Mouse (Mus musculus): ENCODE results near the gene Acacb. TPM values are rescaled to one million over a fixed set of nuclear protein-coding genes. Genes with fewer than 3 reads are reported as not detected.

The Acacb gene
- polyA plus RNA-seq, 1 experiment from 2014 or later = 0.65 TPM

- H3K4me2 ChIP-seq (ENCODE audit: low read depth, low read length) = no peak overlapping the region
- no peak overlapping the region for H3K4me3 ChIP-seq (ENCODE audit: low read depth, low read length)
- no peak overlapping the region for H3K27ac ChIP-seq (ENCODE audit: low read length)
- no peaks in the 10 kb centered on the region for H3K9me3 ChIP-seq (replicated peaks; ENCODE audit: control insufficient read depth, low read length)
- no peaks in the 10 kb centered on the region for H3K4me1 ChIP-seq (ENCODE audit: control insufficient read depth, low read depth, low read length)
- no peaks in the 10 kb centered on the region for H3K36me3 ChIP-seq (ENCODE audit: control insufficient read depth, insufficient read depth)
- ATAC-seq (ENCODE audit: low read depth) = no peak
- H3K9ac ChIP-seq (ENCODE audit: low read depth, low read length) = no peak overlapping the region
- WGBS (ENCODE audit: insufficient replicate concordance) = 61% methylated on average over 12 of the region's 12 CpGs
- H3K27me3 ChIP-seq (ENCODE audit: control insufficient read depth, insufficient read depth, low read depth, low read length) = no peaks in the 10 kb centered on the region
Observed at GRCm38 (mm10) chr5:114152359-114153092, 6.2 kb downstream of the Acacb start.

GRCm38 (mm10) chr5:114153490-114153889 lies 7.2 kb downstream of the Acacb start:
- Histone ChIP-seq H3K36me3 (ENCODE audit: control insufficient read depth, insufficient read depth) (no peaks in the 10 kb centered on the region), H3K9ac (ENCODE audit: low read depth, low read length) (no peak overlapping the region), H3K4me1 (ENCODE audit: control insufficient read depth, low read depth, low read length) (no peaks in the 10 kb centered on the region), H3K4me2 (ENCODE audit: low read depth, low read length) (no peak overlapping the region), H3K27me3 (ENCODE audit: control insufficient read depth, insufficient read depth, low read depth, low read length) (no peaks in the 10 kb centered on the region), H3K4me3 (ENCODE audit: low read depth, low read length) (peak overlapping the region; percentile 25; the same call in 1 of the 2 replicates), H3K27ac (ENCODE audit: low read length) (no peak overlapping the region), H3K9me3 (replicated peaks; ENCODE audit: control insufficient read depth, low read length) (no peaks in the 10 kb centered on the region)
- 13% methylated on average over 12 of the region's 12 CpGs for WGBS (ENCODE audit: insufficient replicate concordance)
- ATAC-seq (ENCODE audit: low read depth) = no peak

- no peaks in the 10 kb centered on the region for H3K9me3 ChIP-seq (replicated peaks; ENCODE audit: control insufficient read depth, low read length)
- WGBS (ENCODE audit: insufficient replicate concordance) = 73% methylated on average over 5 of the region's 5 CpGs
- H3K27ac ChIP-seq (ENCODE audit: low read length) = no peak overlapping the region
- H3K4me3 ChIP-seq (ENCODE audit: low read depth, low read length) = no peak overlapping the region
- H3K4me2 ChIP-seq (ENCODE audit: low read depth, low read length) = no peak overlapping the region
- H3K4me1 ChIP-seq (ENCODE audit: control insufficient read depth, low read depth, low read length) = no peaks in the 10 kb centered on the region
- H3K36me3 ChIP-seq (ENCODE audit: control insufficient read depth, insufficient read depth) = no peaks in the 10 kb centered on the region
- H3K9ac ChIP-seq (ENCODE audit: low read depth, low read length) = no peak overlapping the region
- H3K27me3 ChIP-seq (ENCODE audit: control insufficient read depth, insufficient read depth, low read depth, low read length) = no peaks in the 10 kb centered on the region
- ATAC-seq (ENCODE audit: low read depth) = no peak
Observed at GRCm38 (mm10) chr5:114154765-114155164, 8.4 kb downstream of the Acacb start.

- Histone ChIP-seq H3K4me1 (ENCODE audit: control insufficient read depth, low read depth, low read length) (no peaks in the 10 kb centered on the region), H3K9me3 (replicated peaks; ENCODE audit: control insufficient read depth, low read length) (no peaks in the 10 kb centered on the region), H3K27me3 (ENCODE audit: control insufficient read depth, insufficient read depth, low read depth, low read length) (no peaks in the 10 kb centered on the region), H3K9ac (ENCODE audit: low read depth, low read length) (no peak overlapping the region), H3K4me3 (ENCODE audit: low read depth, low read length) (no peak overlapping the region), H3K36me3 (ENCODE audit: control insufficient read depth, insufficient read depth) (no peaks in the 10 kb centered on the region), H3K27ac (ENCODE audit: low read length) (no peak overlapping the region), H3K4me2 (ENCODE audit: low read depth, low read length) (no peak overlapping the region)
- no peak for ATAC-seq (ENCODE audit: low read depth)
- WGBS (ENCODE audit: insufficient replicate concordance) = 43% methylated on average over 9 of the region's 9 CpGs
Observed at GRCm38 (mm10) chr5:114155168-114155933, 9.0 kb downstream of the Acacb start.

GRCm38 (mm10) chr5:114157236-114157635 lies 10.9 kb downstream of the Acacb start:
- H3K36me3 ChIP-seq (ENCODE audit: control insufficient read depth, insufficient read depth) = no peaks in the 10 kb centered on the region
- no peak overlapping the region for H3K4me3 ChIP-seq (ENCODE audit: low read depth, low read length)
- no peak overlapping the region for H3K27ac ChIP-seq (ENCODE audit: low read length)
- 53% methylated on average over 7 of the region's 7 CpGs for WGBS (ENCODE audit: insufficient replicate concordance)
- ATAC-seq (ENCODE audit: low read depth) = no peak
- H3K4me1 ChIP-seq (ENCODE audit: control insufficient read depth, low read depth, low read length) = no peaks in the 10 kb centered on the region
- no peaks in the 10 kb centered on the region for H3K9me3 ChIP-seq (replicated peaks; ENCODE audit: control insufficient read depth, low read length)
- no peaks in the 10 kb centered on the region for H3K27me3 ChIP-seq (ENCODE audit: control insufficient read depth, insufficient read depth, low read depth, low read length)
- no peak overlapping the region for H3K9ac ChIP-seq (ENCODE audit: low read depth, low read length)
- no peak overlapping the region for H3K4me2 ChIP-seq (ENCODE audit: low read depth, low read length)

GRCm38 (mm10) chr5:114161424-114161823 lies 15.1 kb downstream of the Acacb start:
- no peak for ATAC-seq (ENCODE audit: low read depth)
- H3K9ac ChIP-seq (ENCODE audit: low read depth, low read length) = no peak overlapping the region
- no peak overlapping the region for H3K4me2 ChIP-seq (ENCODE audit: low read depth, low read length)
- H3K27ac ChIP-seq (ENCODE audit: low read length) = no peak overlapping the region
- 71% methylated on average over 6 of the region's 6 CpGs for WGBS (ENCODE audit: insufficient replicate concordance)
- H3K36me3 ChIP-seq (ENCODE audit: control insufficient read depth, insufficient read depth) = no peaks in the 10 kb centered on the region
- no peaks in the 10 kb centered on the region for H3K27me3 ChIP-seq (ENCODE audit: control insufficient read depth, insufficient read depth, low read depth, low read length)
- no peaks in the 10 kb centered on the region for H3K9me3 ChIP-seq (replicated peaks; ENCODE audit: control insufficient read depth, low read length)
- H3K4me1 ChIP-seq (ENCODE audit: control insufficient read depth, low read depth, low read length) = no peaks in the 10 kb centered on the region
- H3K4me3 ChIP-seq (ENCODE audit: low read depth, low read length) = no peak overlapping the region

- H3K9ac ChIP-seq (ENCODE audit: low read depth, low read length) = no peak overlapping the region
- ATAC-seq (ENCODE audit: low read depth) = no peak
- no peak overlapping the region for H3K4me2 ChIP-seq (ENCODE audit: low read depth, low read length)
- no peak overlapping the region for H3K4me3 ChIP-seq (ENCODE audit: low read depth, low read length)
- no peaks in the 10 kb centered on the region for H3K9me3 ChIP-seq (replicated peaks; ENCODE audit: control insufficient read depth, low read length)
- WGBS (ENCODE audit: insufficient replicate concordance) = 34% methylated on average over 12 of the region's 12 CpGs
- H3K4me1 ChIP-seq (ENCODE audit: control insufficient read depth, low read depth, low read length) = no peaks in the 10 kb centered on the region
- H3K27me3 ChIP-seq (ENCODE audit: control insufficient read depth, insufficient read depth, low read depth, low read length) = no peaks in the 10 kb centered on the region; the same call in 1 of the 2 replicates
- no peak overlapping the region for H3K27ac ChIP-seq (ENCODE audit: low read length)
- no peaks in the 10 kb centered on the region for H3K36me3 ChIP-seq (ENCODE audit: control insufficient read depth, insufficient read depth)
Observed at GRCm38 (mm10) chr5:114162106-114162815, 15.9 kb downstream of the Acacb start.

- Histone ChIP-seq H3K4me3 (ENCODE audit: low read depth, low read length) (no peak overlapping the region), H3K9ac (ENCODE audit: low read depth, low read length) (no peak overlapping the region), H3K27ac (ENCODE audit: low read length) (no peak overlapping the region), H3K4me2 (ENCODE audit: low read depth, low read length) (no peak overlapping the region), H3K4me1 (ENCODE audit: control insufficient read depth, low read depth, low read length) (no peaks in the 10 kb centered on the region), H3K36me3 (ENCODE audit: control insufficient read depth, insufficient read depth) (no peaks in the 10 kb centered on the region), H3K27me3 (ENCODE audit: control insufficient read depth, insufficient read depth, low read depth, low read length) (no peaks in the 10 kb centered on the region; the same call in 1 of the 2 replicates), H3K9me3 (replicated peaks; ENCODE audit: control insufficient read depth, low read length) (no peaks in the 10 kb centered on the region)
- 56% methylated on average over 6 of the region's 6 CpGs for WGBS (ENCODE audit: insufficient replicate concordance)
- ATAC-seq (ENCODE audit: low read depth) = no peak
Observed at GRCm38 (mm10) chr5:114163117-114163696, 16.9 kb downstream of the Acacb start.

All from liver, embryonic 16.5 days (tissue).